Mouse (Mus musculus) midbrain, embryonic 13.5 days (tissue): Measurements from ENCODE around the gene Itgb5. TPM values are rescaled to one million over a fixed set of nuclear protein-coding genes. Genes with fewer than 3 reads are reported as not detected.
A peak's percentile ranks its signal among the peaks of the same experiment; 100 is the strongest.

Experiments
- ATAC-seq: fragments of 200-750 bp; cut with Nextera tagmentation; 2 replicates; pipeline ENCODE4 v1.8.0; 2017; ENCODE audit warnings: mild to moderate bottlenecking, moderate TSS enrichment, moderate library complexity
- H3K27ac ChIP-seq: fragments of 300-500 bp; sonication (generic); 2 replicates; pipeline ENCODE4 v1.5.1; 2015; ENCODE audit warnings: inconsistent platforms, mild to moderate bottlenecking, moderate library complexity
- H3K27me3 ChIP-seq: fragments of 300-500 bp; sonication (generic); 2 replicates; pipeline ENCODE4 v1.6.1; 2015; ENCODE audit warnings: mild to moderate bottlenecking, inconsistent platforms
- H3K36me3 ChIP-seq: fragments of 300-500 bp; sonication (generic); 2 replicates; pipeline ENCODE4 v1.6.1; 2015; ENCODE audit warnings: mild to moderate bottlenecking, inconsistent platforms
- H3K4me1 ChIP-seq: fragments of 300-500 bp; sonication (generic); replicated peaks from 2 replicates; pipeline ENCODE4 v1.6.1; 2015; ENCODE audit warnings: inconsistent platforms
- H3K4me2 ChIP-seq: fragments of 300-500 bp; sonication (generic); replicated peaks from 2 replicates; pipeline ENCODE4 v1.6.1; 2015; ENCODE audit warnings: moderate library complexity, mild to moderate bottlenecking, inconsistent platforms
- H3K4me3 ChIP-seq: fragments of 300-500 bp; sonication (generic); replicated peaks from 2 replicates; pipeline ENCODE4 v1.5.1; 2015; ENCODE audit warnings: mild to moderate bottlenecking, inconsistent platforms
- H3K9ac ChIP-seq: fragments of 300-500 bp; sonication (generic); replicated peaks from 2 replicates; pipeline ENCODE4 v1.6.1; 2015; ENCODE audit warnings: mild to moderate bottlenecking, inconsistent platforms
- H3K9me3 ChIP-seq: fragments of 300-500 bp; sonication (generic); 2 replicates; pipeline ENCODE4 v1.6.1; 2016; ENCODE audit warnings: mild to moderate bottlenecking, inconsistent platforms
- WGBS: fragments of 180-500 bp; shearing (Covaris S2); methylation state at CpG from one replicate; pipeline ENCODE4 v1.1.7; 2015; 5-methylcytosine and 5-hydroxymethylcytosine counted together
- polyA plus RNA-seq: library from polyadenylated mRNA; unstranded; fragments of >200 nt; fragmentation: Nextera tagmentation; extraction: Ambion mirVana; gene quantifications from 2 replicates; pipeline ENCODE4 v1.2.1, GENCODE M21; 2015

Itgb5 gene
- polyA plus RNA-seq, 1 experiment from 2014 or later = 10.3 TPM

DNA sequence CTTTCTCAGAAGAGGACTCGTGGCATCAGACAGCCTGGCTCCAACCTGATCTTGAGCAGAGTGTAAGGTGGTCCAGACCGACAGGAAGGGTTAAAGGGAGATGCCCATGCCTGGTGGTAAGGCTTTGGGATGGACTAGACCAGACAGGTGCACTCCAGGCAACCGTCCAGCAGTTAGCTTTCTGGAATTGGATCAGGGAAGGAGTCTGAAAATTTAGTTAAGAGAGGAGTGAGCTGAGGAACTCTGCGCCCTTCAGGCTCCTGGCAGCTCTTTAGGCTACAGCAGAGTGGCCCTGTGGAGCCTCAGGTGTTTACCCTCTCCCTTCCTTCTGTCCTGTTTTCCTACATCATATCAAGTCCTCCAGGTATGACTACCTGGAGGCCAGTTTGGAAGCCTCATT is 32.9 kb downstream of the Itgb5 start:
- Histone ChIP-seq H3K27ac (no peak overlapping the region), H3K4me2 (no peak overlapping the region), H3K27me3 (no peaks in the 10 kb centered on the region), H3K4me3 (no peak overlapping the region), H3K9me3 (no peaks in the 10 kb centered on the region), H3K9ac (no peak overlapping the region), H3K4me1 (peaks cover 10% of the 10 kb centered on the region), H3K36me3 (no peaks in the 10 kb centered on the region)
- WGBS = 82% methylated on average over 4 of the region's 4 CpGs
- no peak for ATAC-seq

GRCm38 (mm10) chr16:33863208-33863751 is 33.8 kb downstream of the Itgb5 start:
- no peak overlapping the region for H3K4me2 ChIP-seq
- no peak overlapping the region for H3K4me3 ChIP-seq
- ATAC-seq = no peak
- H3K9me3 ChIP-seq = no peaks in the 10 kb centered on the region
- peaks cover 10% of the 10 kb centered on the region for H3K4me1 ChIP-seq
- no peaks in the 10 kb centered on the region for H3K27me3 ChIP-seq
- H3K9ac ChIP-seq = no peak overlapping the region
- H3K36me3 ChIP-seq = no peaks in the 10 kb centered on the region
- WGBS = 79% methylated on average over 5 of the region's 5 CpGs
- H3K27ac ChIP-seq = no peak overlapping the region

DNA sequence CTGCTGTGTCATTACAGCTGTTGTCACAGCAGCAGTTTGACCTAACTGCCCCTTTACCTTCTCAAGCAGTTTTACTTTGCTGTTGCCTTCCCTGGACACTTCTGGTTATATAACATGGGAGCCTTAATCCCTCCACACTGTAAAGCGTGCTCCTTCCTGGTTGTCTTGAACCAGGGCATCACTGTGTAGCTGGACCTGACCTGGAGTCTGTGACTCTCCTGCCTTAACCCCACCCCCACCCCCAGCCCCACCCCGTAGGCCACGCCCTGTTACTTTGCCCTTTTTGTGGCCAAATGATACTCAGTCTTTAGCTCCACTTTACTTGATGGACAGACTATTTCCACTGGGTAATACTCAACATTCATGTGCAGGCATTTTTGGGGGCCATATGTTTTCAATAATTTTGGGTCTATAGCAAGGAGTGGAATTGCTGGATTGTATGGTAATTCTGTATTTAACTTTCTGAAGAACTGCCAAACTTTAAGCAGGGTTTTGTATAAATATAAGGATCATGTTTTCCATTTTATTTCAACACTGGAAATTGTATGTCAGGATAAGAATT is 40.8 kb downstream of the Itgb5 start:
- no peak overlapping the region for H3K4me2 ChIP-seq
- no peak for ATAC-seq
- WGBS = 82% methylated on average over 3 of the region's 3 CpGs
- H3K9ac ChIP-seq = no peak overlapping the region
- no peaks in the 10 kb centered on the region for H3K36me3 ChIP-seq
- H3K27ac ChIP-seq = no peak overlapping the region
- H3K4me3 ChIP-seq = no peak overlapping the region
- H3K4me1 ChIP-seq = no peaks in the 10 kb centered on the region
- no peaks in the 10 kb centered on the region for H3K9me3 ChIP-seq
- no peaks in the 10 kb centered on the region for H3K27me3 ChIP-seq

DNA sequence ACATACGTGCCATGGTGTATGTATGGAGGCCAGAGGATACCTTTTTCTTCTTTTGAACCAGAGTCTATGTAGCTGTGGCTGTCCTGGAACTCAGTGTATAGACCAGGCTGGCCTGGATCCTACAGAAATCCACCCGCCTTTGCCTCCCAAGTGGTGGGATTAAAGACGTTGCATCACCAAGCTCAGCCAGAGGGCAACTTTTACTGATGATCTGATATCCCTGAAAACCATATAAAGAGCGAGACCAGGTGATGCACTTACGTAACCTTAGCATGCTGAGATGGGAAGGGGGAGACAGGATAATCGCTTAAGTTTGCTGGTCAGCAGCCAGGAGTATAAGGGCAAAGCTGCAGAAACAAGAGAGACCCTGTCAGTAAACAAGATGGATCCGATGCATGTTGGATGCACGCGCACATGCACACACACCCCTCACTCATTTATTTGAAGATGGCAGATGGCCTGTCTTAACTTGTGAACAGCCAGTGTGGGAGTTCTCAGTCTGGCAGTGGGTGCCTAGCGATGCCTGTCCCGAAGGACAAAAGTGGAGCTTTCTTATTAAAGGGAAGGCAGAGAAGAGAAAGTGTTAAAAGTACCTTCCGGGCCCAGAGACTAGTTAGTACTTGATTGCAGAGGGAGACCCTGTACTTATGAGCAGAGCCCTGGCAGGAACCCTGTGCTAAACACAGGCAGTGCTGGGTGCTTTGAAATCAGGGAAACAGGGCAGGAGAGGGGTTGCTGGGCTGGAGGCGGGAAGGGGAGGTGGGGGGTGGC is 41.7 kb downstream of the Itgb5 start:
- Histone ChIP-seq H3K4me3 (no peak overlapping the region), H3K9me3 (no peaks in the 10 kb centered on the region), H3K27me3 (no peaks in the 10 kb centered on the region), H3K4me1 (no peaks in the 10 kb centered on the region), H3K4me2 (no peak overlapping the region), H3K9ac (no peak overlapping the region), H3K27ac (no peak overlapping the region), H3K36me3 (no peaks in the 10 kb centered on the region)
- ATAC-seq = no peak
- WGBS = 75% methylated on average over 13 of the region's 13 CpGs

- Histone ChIP-seq H3K27ac (no peak overlapping the region), H3K4me3 (no peak overlapping the region), H3K4me1 (no peaks in the 10 kb centered on the region), H3K9me3 (no peaks in the 10 kb centered on the region), H3K4me2 (no peak overlapping the region), H3K27me3 (no peaks in the 10 kb centered on the region), H3K36me3 (no peaks in the 10 kb centered on the region), H3K9ac (no peak overlapping the region)
- ATAC-seq = no peak
- WGBS = 83% methylated on average over 14 of the region's 14 CpGs
Measured at GRCm38 (mm10) chr16:33871865-33872443, 42.5 kb downstream of the Itgb5 start.

DNA sequence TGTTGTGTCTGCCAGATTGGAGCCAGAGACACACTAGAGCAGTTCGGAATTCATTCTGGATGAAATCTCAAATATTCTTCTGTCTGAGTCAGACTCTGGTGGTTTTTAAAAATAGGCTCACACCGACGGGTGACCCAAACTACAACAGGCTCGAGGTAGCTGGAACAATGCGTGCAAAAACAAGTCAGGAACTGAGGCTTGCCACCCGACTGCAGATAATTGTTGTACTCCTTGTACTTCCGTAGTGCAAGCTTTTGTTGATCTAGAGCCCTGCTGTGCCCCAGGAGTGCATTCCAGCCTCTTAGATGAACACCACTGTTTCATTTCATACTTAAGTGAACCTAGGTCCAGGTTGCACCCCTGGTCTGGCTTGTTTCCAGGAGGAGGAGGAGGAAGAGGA is 43.8 kb downstream of the Itgb5 start:
- Histone ChIP-seq H3K9me3 (no peaks in the 10 kb centered on the region), H3K36me3 (no peaks in the 10 kb centered on the region), H3K9ac (no peak overlapping the region), H3K27ac (no peak overlapping the region), H3K4me2 (no peak overlapping the region), H3K4me3 (no peak overlapping the region), H3K27me3 (no peaks in the 10 kb centered on the region), H3K4me1 (peaks cover 5% of the 10 kb centered on the region; the same call in 1 of the 2 replicates)
- ATAC-seq = no peak
- 68% methylated on average over 7 of the region's 7 CpGs for WGBS

GRCm38 (mm10) chr16:33878041-33878783 is 48.7 kb downstream of the Itgb5 start:
- ATAC-seq = no peak
- no peaks in the 10 kb centered on the region for H3K36me3 ChIP-seq
- H3K27ac ChIP-seq = peak overlapping the region; percentile 48; the same call in 1 of the 2 replicates
- peaks cover 13% of the 10 kb centered on the region; the same call in 1 of the 2 replicates for H3K4me1 ChIP-seq
- no peaks in the 10 kb centered on the region for H3K27me3 ChIP-seq
- H3K9me3 ChIP-seq = no peaks in the 10 kb centered on the region
- no peak overlapping the region for H3K4me2 ChIP-seq
- H3K4me3 ChIP-seq = no peak overlapping the region
- no peak overlapping the region for H3K9ac ChIP-seq
- WGBS = 59% methylated on average over 6 of the region's 6 CpGs

DNA sequence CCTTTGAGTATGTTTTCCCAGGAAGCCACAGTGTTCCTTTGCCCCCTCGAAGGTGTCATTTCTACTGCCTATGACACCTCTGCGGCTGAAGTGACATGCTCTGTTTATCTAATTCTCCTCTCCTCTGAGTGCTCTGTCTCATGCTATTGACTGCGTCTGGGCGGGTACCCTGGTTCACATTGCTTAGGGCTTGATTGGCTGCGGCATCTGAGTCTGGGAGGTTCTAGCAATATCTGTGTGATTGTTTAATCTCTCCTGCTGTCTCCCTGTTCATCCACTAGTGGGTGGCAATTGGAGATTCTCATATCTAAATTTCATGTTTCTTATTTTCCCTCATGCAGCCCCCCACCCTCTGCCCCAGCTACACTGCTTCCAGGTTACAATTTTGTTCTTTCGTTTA is 49.6 kb downstream of the Itgb5 start:
- Histone ChIP-seq H3K4me1 (peaks cover 21% of the 10 kb centered on the region), H3K9me3 (no peaks in the 10 kb centered on the region), H3K36me3 (no peaks in the 10 kb centered on the region), H3K4me3 (no peak overlapping the region), H3K4me2 (no peak overlapping the region), H3K27ac (no peak overlapping the region), H3K27me3 (no peaks in the 10 kb centered on the region), H3K9ac (no peak overlapping the region)
- 60% methylated on average over 6 of the region's 6 CpGs for WGBS
- ATAC-seq = no peak

DNA sequence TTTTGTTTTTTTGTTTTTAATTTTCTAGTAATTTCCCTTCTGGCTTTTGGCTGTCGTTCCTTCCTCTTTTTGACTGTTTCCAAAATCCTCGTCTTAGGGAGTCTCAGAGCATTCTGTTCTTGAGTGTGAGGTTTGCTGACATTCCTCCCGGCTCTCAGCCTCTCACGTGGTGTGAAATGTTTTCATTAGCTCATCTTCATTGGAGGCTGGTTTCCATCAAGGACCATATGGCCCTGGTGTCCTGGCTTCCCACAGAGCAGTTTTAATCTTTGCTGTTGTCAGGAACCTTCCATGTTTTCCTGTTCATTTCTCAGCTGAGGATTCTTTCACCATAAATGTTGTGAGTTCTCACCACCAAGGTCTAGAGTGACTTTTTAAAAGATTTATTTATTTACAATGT is 50.1 kb downstream of the Itgb5 start:
- no peaks in the 10 kb centered on the region for H3K9me3 ChIP-seq
- no peak overlapping the region for H3K4me3 ChIP-seq
- no peak overlapping the region for H3K4me2 ChIP-seq
- no peaks in the 10 kb centered on the region for H3K36me3 ChIP-seq
- 74% methylated on average over 4 of the region's 4 CpGs for WGBS
- H3K9ac ChIP-seq = no peak overlapping the region
- H3K27ac ChIP-seq = no peak overlapping the region
- no peaks in the 10 kb centered on the region for H3K27me3 ChIP-seq
- no peak for ATAC-seq
- H3K4me1 ChIP-seq = peaks cover 26% of the 10 kb centered on the region

DNA sequence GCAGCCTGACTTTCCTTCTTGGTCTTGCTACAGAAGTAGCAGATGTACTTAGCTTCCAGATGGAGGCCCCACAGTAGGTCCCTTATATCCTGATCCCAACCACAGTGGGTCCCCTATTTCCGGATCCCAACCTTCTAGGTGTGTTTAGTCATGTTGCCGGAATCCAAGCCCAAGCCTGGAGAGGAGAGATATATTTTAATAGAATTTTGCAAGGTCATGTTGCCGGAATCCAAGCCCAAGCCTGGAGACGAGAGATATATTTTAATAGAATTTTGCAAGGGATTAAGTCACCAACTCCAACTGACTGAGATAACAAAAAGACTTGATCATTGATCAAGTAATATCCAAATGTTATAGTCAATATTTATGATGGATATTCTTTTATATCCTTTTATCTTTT is 51.3 kb downstream of the Itgb5 start:
- 93% methylated on average over 4 of the region's 4 CpGs for WGBS
- H3K4me1 ChIP-seq = peaks cover 27% of the 10 kb centered on the region

DNA sequence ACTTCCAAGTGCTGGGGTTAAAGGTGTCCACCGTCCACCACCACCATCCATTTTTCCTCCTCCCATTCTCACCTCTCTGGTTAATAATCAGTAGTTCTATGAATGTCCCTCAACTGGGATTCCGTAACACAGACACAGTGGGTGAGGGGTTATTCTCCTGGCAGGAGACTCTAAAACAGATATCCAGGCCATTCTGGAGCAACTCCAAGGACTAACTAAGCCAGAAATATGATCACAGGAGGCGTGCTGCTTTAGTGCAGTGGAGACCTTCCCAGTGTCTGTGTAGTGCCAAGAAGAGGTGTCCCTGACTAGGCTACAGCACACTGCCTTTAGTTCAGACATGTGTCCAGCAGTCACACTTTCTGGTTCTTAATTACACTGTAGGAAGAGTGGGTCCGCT is 53.1 kb downstream of the Itgb5 start:
- no peak overlapping the region for H3K9ac ChIP-seq
- ATAC-seq = no peak
- H3K36me3 ChIP-seq = no peaks in the 10 kb centered on the region
- no peaks in the 10 kb centered on the region for H3K9me3 ChIP-seq
- no peak overlapping the region for H3K4me3 ChIP-seq
- no peaks in the 10 kb centered on the region for H3K27me3 ChIP-seq
- 69% methylated on average over 4 of the region's 4 CpGs for WGBS
- no peak overlapping the region for H3K4me2 ChIP-seq
- H3K4me1 ChIP-seq = peaks cover 27% of the 10 kb centered on the region
- no peak overlapping the region; the same call in 1 of the 2 replicates for H3K27ac ChIP-seq

More for the DNA sequence above, 51.3 kb downstream of the Itgb5 start:
- no peak for ATAC-seq
- Histone ChIP-seq H3K4me3 (no peak overlapping the region), H3K9me3 (no peaks in the 10 kb centered on the region), H3K4me2 (no peak overlapping the region), H3K9ac (no peak overlapping the region), H3K27me3 (no peaks in the 10 kb centered on the region), H3K36me3 (no peaks in the 10 kb centered on the region), H3K27ac (no peak overlapping the region)
